Mouse (Mus musculus) T-helper 17 cell (primary cell): ENCODE measurements around the gene Omp.
"Not testable (repeated sequence)": the region's sequence is repeated elsewhere in the genome, so short reads cannot be mapped to it uniquely, and the experiment has no call there.

Experiments used
- in situ Hi-C, 2 experiments: fragments of 300-600 bp; cut with MboI, MseI; formaldehyde crosslinking; loops; 1 replicate in 1 of 2; 2 replicates in 1 of 2; pipeline ENCODE4 v1.15.1; 2025; ENCODE audit warnings: high pct_unique_total_duplicates in 2 of 2

Gene Omp

GRCm38 (mm10) chr7:98145402-98145801, at the start of gene Omp:
Gene Omp (minus strand): TSS chr7:98145502.
- in situ Hi-C loops, result loop anchor here in 1 of 2 experiments (10.0 kb wide), 1 partner anchor 609 kb away; no protein-coding TSS in a partner anchor

- in situ Hi-C loops, result no loop called here
Observed at GRCm38 (mm10) chr7:98194026-98194792, 48.9 kb upstream of the Omp start.

- in situ Hi-C loops, result no loop called here
Observed at GRCm38 (mm10) chr7:98193515-98194025, 48.3 kb upstream of the Omp start.

GRCm38 (mm10) chr7:98191571-98192250, 46.4 kb upstream of the Omp start:
- in situ Hi-C loops, result no loop called here

- in situ Hi-C loops, result no loop called here
Observed at GRCm38 (mm10) chr7:98190578-98190977, 45.3 kb upstream of the Omp start.

GRCm38 (mm10) chr7:98189745-98190144, 44.4 kb upstream of the Omp start:
- in situ Hi-C loops, result no loop called here

- in situ Hi-C loops, result no loop called here
Observed at GRCm38 (mm10) chr7:98188680-98189079, 43.4 kb upstream of the Omp start.

GRCm38 (mm10) chr7:98188238-98188637, 42.9 kb upstream of the Omp start:
- in situ Hi-C loops, result no loop called here

GRCm38 (mm10) chr7:98187332-98187731, 42.0 kb upstream of the Omp start:
- in situ Hi-C loops, result not testable (repeated sequence)

- in situ Hi-C loops, result no loop called here
Observed at GRCm38 (mm10) chr7:98186637-98187036, 41.3 kb upstream of the Omp start.

- in situ Hi-C loops, result no loop called here
Observed at GRCm38 (mm10) chr7:98185326-98185725, 40.0 kb upstream of the Omp start.

GRCm38 (mm10) chr7:98178560-98179231, 33.4 kb upstream of the Omp start:
- in situ Hi-C loops, result no loop called here

- in situ Hi-C loops, result no loop called here
Observed at GRCm38 (mm10) chr7:98177929-98178559, 32.7 kb upstream of the Omp start, which contains the start of gene Capn5. Gene Capn5 (minus strand): TSS chr7:98178274.

- in situ Hi-C loops, result no loop called here
Observed at GRCm38 (mm10) chr7:98177566-98177928, 32.2 kb upstream of the Omp start.

GRCm38 (mm10) chr7:98177071-98177485, 31.8 kb upstream of the Omp start:
- in situ Hi-C loops, result no loop called here

- in situ Hi-C loops, result no loop called here
Observed at GRCm38 (mm10) chr7:98176322-98177070, 31.2 kb upstream of the Omp start.

- in situ Hi-C loops, result no loop called here
Observed at GRCm38 (mm10) chr7:98174883-98175755, 29.8 kb upstream of the Omp start.

GRCm38 (mm10) chr7:98173408-98173807, 28.1 kb upstream of the Omp start:
- in situ Hi-C loops, result no loop called here

GRCm38 (mm10) chr7:98172661-98173060, 27.4 kb upstream of the Omp start:
- in situ Hi-C loops, result no loop called here
